Mouse (Mus musculus) cerebellum, adult 11-12 months (tissue): ENCODE data around the gene Snai3.
A peak's percentile ranks its signal among the peaks of the same experiment; 100 is the strongest.

Experiments
- DNase-seq: peaks from one replicate; pipeline ENCODE4 v3.0.0; 2022

Snai3 gene

DNA sequence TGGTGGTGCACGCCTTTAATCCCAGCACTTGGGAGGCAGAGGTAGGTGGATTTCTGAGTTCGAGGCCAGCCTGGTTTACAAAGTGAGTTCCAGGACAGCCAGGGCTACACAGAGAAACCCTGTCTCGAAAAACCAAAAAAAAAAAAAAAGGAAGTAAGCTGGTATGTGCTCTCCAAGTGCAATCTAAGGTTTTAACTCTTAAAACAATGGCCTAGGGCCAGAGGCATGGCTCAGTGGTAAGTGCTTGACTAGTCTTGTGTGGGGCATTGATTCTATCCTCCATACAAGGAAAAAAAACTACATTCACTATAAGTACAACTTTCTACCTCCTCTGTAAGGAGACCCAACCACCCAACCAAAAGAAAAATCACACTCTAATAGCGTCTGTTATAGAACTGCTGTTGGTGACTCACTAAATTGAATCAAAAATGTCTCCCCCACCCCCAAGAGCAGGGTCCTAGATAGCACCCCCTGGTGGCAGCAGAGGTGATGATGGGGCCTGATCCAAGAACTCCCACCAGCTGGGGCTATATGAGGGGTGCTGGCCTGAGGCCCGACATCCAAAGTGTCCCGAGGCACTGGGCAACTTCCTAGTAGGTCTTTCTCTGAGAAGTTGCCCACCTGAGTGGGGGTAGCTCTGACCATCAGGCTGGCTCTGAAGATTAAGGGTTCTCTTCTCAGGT lies 1.2 kb downstream of the Snai3 start:
- DNase-seq = no peak

DNA sequence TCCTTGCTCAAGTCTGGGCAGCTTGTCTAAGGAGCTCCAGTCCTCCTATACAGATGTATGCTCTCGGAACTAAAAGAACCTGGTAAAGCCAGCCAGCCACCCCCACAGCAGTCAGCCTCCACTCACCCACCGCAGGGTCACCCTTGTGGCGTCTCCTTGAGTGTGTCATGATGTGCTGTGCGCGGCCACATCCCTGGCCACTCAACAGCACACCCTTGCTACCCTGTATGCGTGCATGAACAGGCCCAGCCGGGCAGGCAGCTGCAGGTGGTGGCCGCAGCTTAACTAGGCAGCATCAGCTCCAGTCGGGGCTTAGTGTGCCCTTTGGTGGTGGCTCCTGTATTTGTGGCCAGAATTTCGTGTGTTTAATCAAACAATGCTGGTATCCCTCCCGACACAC lies 3.4 kb downstream of the Snai3 start:
- DNase-seq = no peak

DNA sequence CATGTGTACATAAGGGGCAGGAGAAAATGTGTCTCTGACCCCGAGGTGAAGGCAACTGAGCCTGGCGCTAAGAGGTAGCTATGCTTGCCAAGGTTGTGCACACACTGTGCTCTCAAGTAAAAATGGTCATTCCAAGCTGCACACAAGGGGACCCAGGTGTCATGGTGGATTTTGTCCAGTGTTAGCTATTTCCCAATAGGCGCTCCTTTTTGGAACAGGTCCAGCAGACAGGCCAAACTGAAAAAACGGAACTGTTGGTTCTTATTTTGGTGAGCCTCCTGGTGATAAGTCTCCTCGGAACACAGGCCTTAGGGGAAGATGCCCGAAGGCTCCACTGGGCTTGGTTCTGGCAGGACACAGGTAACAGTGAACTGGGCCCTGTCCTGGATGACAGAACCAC lies 6.1 kb downstream of the Snai3 start:
- DNase-seq = no peak

DNA sequence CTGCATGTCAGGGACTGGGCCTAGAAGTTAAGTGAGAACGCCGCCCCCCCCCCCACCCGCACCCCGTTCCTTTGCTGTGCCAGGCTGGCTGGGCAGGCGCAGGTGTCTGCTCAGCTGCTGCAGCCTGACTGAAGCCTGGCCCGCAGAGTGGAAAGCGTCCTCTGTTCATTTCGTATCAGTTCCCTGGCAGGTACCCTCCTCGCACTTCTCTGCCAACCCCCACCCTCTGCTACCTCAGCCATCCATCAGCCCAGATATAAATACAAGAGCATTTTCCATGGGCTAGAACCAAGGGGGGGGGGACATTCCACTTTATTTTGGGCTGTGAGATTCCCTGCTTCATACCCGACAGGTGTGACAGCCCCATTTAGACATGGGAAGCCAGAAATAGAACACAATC lies 8.4 kb downstream of the Snai3 start:
- DNase-seq = no peak

DNA sequence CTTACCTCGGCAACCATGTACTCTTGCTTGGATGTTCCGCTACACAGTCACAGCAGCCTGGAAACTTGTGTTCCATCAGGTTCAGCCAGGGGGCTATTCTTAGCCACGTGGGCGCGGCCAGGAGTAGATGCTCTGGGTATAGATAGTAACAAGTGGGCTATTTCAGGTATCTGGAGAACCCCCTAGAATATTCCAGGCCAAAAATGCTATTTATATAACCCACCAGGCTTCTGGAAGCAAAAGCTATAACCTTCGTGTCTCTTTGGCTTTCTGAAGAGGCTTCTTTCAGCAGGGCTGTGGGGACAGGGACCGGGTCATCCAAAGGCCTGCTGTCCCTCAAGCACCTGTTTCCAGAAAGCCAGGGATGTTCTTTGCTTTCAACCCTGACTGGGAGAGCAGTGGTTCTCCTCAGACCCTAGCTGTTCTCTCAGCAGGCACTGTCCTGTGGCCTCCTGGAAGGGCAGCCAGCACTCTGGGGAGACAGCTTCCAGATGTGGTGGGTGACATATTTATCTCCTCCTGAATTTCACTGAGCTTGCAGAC lies 9.3 kb downstream of the Snai3 start:
- DNase-seq = no peak

DNA sequence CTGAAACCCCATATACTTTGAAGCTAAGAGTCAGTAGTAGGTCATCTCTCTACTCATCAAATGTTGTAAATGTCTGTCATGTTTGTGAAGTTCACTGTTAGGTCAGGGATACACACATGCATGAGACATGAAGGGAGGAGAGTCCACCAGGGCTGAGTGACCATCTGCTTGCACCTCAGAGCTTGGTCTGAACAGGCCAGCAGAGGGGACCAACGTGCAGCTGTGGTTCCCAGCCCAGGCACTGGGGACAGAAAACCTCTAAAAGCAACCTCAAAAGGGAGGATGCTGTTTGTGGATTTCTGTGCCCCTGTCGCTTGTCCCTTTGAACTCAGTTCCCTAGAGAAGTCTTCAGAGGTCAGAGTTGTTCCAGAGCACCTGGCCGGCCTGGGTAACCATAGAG lies 15.3 kb downstream of the Snai3 start:
- no peak for DNase-seq

DNA sequence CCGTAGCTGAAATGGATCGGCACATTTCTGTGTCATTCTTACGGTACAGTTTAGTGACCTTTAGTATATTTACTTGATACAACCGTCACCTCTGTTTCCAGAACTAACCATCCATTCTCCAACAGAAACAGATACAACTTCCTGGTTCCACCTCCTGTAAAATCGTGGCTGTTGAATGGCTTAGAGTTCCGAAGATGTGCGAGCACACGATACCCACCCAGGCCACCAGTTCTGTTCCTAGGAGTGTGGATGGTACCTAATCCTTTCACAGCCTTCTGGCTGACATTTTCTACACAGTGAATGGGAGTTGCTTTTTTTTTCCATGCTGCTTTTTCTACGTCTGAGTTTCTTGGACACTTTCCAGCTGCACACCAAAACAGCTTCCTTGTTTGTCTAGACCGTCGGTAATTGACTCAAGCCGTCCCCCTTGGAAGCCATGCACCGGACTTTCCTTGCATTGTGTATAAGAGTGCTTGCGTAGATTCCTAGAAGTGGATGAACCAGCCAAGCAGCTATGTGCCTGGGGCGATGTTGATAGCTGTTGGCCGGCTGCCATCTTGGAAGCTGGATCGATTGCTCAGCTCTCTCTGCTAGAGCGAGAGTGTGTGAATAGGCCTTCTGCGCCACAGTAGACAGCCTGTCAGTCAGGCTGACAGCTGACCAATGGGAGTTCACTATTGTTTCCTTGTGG lies 16.3 kb downstream of the Snai3 start:
- DNase-seq = peak; percentile 83

DNA sequence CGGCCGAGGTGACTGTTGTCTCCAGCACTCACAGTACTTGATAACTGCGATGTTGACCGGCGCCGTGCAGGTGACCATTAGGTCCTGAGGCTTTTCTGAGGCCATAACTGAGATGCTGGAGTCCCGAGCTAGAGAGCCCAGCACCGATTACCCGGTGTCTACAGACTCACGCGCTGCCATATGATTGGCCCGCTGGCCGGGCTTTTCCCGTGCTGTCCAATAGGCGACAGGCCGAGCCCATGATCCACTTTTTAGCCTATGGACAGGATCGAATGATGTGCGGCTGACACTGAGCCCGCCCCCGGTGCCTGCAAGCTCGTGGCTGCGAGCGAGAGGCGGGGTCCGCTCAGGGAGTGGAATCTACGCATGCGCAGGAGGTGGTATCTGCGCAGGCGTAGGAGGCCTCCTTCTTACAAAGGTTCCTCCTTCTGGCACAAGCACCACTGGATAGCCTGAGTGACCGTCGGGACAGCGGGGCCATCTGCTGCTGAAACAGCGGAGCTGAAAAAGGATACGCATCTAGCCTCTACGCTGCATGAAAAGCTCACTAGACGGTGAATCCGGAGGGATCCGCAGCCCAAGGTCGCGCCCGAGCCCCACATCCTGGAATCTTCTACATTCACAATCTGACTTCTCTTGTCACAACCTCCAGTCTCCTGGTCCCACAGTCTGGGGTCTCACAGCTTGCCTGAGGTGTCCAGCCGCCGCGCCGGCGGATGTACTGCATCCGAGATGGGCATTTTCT lies 17.1 kb downstream of the Snai3 start, which contains the start of gene Mvd:
Gene Mvd (minus strand): TSS at position 161 of the 745 bp plus-strand sequence.
- peak; percentile 100 for DNase-seq

DNA sequence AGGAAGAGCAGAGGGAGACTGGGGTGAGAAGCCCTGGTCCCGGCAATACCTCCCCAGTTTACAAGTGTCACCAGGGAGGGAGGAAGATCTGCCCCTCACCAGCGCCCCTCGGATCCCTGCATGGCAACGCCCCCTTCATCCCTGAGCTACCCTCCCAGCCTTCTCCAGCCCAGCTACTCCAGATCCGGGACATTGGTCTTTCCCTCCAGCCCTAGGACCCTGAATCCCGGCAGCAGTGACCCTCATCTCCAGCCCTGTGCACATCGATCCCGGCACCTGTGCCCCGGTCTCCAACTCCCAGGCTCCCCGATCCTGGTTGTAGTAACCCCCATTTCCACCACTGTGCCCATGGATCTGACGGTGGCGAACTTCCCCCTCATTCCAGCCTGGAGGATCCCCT lies 17.8 kb downstream of the Snai3 start:
- DNase-seq = no peak

DNA sequence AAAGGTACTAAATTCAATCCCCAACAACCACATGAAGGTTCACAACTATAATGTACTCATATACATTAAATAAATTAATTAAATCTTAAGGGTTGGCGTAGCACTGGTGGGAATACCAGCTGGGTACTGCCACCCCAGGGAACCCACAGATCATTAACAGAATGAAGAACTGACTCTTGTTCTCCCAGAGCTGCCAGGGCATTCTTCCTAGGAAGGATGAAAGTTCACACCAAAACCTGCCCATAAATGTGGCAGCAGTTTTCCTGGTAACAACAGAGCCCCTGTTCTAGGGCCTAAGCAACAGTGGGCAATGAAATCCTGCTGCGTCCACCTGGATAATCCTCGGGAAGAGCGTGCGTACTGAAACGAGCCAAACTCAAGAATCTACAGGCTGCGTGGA lies 18.2 kb downstream of the Snai3 start:
- no peak for DNase-seq

DNA sequence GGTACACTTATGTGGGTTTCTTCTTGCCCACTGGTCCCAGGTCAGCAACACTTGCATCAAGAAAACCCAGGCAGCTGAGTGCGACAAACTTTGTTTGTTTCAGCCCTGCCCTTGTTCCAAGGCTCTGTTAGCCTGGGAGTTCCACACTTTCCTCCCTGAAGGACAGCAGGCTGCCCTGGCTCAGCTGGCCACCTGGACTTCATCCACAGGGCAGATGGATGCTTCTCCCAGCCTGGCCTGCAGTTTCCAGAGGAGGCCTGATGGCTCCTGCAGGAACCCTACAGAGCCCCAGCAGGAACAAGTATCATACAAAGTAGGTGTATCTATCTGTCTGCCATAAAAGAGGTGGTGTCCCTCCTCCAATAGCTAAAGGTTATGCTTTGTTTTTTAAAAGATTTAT lies 19.2 kb downstream of the Snai3 start:
- peak; percentile 43 for DNase-seq

DNA sequence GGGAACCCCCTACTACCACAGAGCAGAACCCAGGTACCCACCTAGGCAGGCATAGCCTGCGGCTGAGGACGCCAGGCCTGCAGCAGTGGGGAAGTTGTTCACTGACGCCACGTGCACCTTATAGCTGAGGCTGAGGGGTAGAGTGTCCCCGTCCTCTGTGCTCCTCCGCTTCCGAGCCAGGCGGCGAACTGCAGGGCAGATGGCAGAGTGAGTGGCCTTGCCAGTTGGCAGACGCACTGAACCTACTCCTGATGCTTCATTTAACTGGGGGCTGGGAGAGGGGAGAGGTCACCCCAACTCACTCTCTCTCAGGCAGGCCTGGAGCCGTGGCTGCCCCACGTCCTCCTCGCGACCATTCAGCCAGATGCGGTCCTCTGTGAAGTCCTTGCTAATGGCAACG lies 21.2 kb downstream of the Snai3 start:
- peak; percentile 88 for DNase-seq

DNA sequence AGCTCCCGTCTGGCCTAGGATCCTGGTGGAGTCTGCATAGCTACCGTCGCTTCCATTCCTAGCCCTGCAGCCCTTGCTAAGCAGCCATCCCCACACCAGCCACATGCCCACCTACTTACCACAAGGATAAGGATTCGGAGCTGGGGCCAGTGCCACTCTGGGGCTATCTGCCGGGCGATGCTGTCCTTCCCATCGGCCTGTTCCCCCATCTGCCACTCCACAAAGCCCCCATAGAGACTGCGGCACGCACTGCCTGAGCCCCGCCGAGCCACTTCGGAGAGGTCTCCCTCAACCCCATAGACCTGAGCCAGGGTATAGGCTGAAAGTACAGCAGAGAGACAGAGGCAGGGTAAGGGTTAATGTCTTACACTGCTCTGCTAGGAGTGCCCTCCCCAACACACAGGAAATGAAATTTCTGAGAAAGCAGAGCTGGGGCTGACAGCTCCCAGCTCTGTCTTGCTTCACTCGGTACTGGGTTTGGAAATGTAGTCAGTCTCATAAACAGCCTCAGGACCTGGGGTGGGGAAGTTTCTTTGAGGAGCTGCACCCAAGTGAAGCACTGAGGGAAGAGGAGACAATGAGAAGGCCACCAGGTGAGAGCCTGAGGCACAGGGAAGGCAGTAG lies 22.7 kb downstream of the Snai3 start:
- no peak for DNase-seq

DNA sequence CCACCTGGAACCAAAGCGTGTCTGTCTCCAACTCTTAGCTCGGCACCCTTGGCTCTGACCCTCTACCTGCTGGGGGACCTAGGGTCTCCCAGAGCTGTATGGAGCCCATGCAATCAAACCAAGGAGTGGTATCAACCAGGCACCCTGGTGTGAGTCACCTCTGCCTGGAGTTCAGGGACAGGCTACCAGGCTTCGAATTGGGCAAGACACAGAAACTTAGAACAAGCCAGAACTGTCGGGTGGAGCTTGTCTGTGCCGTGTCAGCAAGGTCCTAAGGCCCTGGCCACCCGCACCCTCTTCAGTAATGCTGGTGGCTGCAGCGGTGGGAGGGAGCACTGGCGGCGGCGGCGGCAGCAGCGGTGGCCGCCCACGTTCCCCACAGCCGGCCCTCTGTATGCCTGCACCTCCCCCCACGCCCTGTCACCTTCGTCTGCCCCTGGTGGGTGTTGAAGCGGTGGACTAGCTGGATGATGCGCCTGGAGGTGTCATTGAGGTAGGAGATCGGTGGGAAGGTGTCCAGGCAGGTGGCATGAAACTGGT lies 23.9 kb downstream of the Snai3 start:
- no peak for DNase-seq

DNA sequence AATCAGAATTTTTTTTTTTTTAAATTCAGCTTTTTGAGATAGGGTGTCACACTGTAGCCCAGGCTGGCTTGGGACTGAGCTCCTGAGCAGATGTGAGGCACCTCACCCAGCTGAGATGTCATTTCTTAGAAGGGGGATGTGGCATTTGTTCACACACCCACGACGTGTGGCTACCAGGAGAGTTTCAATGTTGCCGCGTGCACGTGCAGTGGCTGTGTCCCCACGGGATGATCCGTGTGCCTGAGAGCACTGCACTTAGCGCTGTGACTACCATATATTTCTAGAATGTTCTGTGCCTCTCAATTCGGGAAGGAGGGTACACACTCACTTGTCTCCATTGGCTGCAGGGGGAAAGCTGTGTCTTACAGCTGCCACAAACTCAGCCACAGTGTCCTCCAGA lies 24.4 kb downstream of the Snai3 start:
- DNase-seq = no peak

DNA sequence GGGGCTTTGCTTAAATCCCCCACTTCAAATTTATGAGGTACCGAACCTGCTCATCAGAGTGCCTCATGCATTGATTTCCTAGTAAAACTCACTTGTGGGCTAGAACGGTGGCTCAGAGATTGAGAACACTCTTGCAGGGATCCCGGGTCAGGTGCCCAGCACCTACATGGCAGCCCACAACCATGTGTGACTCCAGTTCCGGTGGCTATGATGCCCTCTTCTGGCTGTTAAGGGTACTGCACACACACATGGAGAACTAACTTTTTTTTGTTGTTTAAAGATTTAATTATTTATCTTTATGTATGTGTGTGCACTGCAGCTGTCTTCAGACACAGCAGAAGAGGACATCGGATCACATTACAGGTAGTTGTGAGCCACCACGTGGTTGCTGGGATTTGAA lies 25.2 kb downstream of the Snai3 start:
- DNase-seq = no peak

DNA sequence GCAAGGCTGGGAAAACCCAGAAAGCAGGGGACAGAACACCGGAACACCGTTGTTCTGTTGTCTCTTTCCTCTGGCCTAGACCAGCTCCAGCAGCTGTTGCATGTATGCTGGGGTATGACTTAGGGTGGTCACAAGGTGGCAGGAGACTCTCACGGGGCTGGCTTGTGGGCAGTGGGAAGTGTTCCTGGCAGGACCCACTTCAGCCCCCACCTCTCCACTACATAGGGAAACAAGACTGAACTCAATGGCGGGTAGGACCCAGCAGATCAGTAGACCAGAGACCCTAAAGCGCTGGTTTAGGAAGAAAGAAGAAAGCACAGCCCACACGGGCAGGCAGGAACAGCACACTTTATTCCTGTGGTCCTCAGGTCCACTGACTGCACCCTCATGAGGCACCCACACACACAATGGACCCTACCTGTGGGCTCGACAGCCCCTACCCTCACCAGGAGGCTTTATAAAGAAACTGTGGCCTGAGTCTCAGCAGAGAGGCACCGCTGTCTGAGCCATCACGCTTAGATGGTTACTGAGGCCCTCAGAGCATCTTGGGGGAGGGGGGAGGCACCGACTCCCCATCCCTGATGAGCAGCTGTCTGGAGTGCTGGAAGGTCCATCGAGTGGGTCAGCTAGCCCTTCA lies 27.1 kb downstream of the Snai3 start:
- DNase-seq = no peak

DNA sequence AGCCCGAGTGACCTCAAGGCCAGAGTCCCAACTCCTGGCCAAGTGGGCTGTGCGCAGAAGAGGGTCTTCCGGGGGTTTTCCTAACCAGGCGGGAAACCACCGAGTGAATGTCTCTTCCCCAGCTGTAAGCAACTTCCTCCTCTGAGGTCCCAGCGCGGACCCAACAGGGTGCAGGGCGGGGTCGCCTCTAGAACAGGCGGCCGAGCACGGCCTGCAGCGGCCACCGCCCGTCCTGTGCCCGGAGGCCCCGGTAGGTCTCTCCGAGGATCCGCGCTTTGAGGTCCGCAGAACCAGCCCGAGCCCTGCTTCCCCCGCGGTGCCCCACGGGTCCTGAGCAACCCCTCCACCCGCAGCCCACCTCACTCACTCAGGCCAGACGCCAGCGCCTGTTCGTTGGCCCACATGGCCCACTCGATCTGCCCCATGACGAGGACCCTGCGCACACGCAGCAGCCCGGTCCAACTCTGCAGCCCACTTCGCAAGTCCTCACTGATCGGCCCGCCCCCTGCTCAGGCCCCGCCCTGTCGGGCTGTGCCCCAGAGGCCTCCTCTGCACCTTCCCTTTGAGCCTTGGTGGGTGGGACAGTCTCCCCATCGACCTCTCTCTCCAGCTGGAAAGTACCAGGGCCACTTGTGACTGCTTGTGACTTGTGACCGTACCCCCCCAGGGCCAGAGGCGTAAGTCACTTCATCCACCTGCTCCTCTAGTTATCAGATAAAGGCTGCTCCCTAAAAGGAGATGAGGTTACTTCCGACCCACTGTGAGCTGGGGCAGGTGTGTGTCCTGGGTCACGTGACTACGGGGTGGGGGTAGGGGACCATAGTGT lies 27.9 kb downstream of the Snai3 start, which contains the start of gene Cyba:
Gene Cyba (minus strand): TSS at position 488 of the 826 bp plus-strand sequence.
- DNase-seq = no peak

DNA sequence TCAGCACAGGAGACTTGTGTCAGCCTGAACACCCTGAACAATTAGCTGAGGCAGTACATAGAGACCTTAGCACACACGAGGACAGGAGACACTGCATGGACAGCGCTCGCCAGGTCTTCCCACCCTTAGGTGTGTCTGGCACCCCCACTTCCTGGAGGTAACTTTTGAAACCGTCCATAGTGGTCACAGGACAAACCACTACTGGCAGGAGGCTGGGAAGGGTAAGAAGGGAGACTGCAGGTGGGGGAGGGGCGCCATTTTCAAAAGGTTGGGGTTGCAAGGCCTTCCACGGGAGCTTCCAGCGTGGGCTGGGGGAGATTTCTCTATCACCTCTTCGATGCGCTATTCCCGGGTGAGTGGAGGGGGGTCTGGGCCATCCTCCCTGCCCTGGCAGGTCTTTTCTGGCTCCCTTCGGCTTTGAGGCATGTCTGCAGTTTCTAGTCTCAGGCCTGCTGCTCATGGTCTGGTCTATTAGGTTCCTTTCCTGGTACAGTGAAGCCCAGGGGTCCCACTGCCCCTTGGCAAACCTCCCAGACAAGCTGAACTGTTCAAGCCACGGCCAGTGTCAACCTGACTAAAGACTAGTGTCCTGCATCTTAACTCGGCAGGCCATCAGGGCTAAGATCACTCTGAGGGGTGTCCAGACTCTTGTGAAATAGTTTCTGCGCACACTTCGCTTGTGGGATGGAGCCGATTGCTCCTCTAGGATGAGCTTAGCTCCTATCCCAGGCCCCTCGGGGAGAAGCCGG lies 28.7 kb downstream of the Snai3 start:
- DNase-seq = no peak

DNA sequence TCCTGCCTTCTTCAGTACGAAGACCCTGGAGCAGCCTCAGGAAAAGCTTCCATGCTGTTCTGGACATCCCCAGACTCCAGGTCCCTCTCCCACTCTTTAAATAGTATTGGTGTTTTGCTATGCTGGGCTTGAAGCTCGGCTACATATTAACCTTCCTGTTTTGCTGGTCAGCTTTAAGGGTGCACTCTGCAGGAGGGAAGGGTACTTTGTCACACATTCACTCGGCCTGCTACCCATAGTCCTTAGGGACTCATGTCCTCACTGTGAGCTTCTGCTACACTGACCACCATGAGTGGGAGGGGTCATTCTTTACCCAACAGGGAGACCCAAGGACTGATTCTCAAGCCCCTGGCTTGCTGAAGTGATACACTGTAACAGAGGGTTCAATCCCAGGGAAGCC lies 29.9 kb downstream of the Snai3 start:
- DNase-seq = no peak
